Mouse (Mus musculus): ENCODE measurements around the gene Ccdc87. TPM values are rescaled to one million over a fixed set of nuclear protein-coding genes. Genes with fewer than 3 reads are reported as not detected.
A peak's percentile ranks its signal among the peaks of the same experiment; 100 is the strongest.

Gene Ccdc87
- polyA plus RNA-seq, 1 experiment, result 2.0 TPM

DNA sequence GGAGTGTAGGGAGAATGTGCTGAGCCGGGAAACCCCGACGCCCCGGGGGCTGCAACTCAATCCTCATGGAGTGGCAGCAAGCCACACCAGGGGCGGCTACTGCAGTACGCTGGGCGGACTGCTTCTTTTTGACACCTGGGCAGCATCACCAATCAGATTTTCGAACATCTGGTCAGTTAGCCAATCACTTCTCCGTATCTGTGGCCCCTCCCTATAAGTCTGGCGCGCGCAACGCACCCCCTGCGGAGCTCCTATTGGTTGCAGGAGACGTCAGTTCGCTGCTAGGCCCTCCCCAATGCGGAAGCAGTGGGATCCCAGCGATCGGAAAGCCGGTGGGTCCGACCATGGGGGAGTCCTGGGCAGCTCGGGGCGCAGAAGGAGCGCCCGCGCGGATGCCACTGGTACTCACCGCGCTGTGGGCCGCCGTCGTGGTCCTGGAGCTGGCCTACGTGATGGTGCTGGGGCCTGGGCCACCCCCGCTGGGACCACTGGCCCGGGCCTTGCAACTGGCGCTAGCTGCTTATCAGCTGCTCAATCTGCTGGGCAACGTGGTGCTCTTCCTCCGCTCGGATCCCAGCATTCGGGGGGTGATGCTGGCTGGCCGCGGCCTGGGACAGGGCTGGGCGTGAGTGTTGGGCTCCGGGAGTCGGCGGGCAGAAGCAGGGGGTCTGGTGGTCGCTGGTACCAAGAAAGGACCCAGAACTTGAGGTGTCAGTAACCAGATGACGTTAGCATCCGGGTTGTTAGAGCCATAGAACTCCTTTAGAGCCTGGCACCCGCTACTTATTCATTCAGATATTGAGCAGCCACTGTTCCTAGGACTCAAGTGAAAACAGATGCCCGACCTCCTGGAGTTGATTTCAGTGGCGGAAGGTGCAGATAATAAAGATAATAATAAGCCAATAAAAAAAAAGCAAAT, 39.5 kb downstream of the Ccdc87 start, which contains the start of gene Zdhhc24:
Gene Zdhhc24 (plus strand): TSS at position 264 of the 919 bp plus-strand sequence.
- Histone ChIP-seq H3K27ac (ENCODE audit: insufficient read depth, low read length) (0 out of 2 replicates have a peak within 1 kb of the TSS, but pooled peaks have one; percentile 23), H3K4me1 (ENCODE audit: control insufficient read depth, insufficient read depth, low read length) (peaks cover 3% of the 10 kb centered on the region; the same call in 1 of the 2 replicates), H3K4me3 (ENCODE audit: insufficient read depth, low read length) (peak within 1 kb of the TSS; percentile 84)
- TF ChIP-seq CTCF (IDR thresholded peaks at IDR 0.05; ENCODE audit: extremely low read depth, insufficient read depth, low read length) (no peak), POLR2A (IDR thresholded peaks at IDR 0.05; ENCODE audit: extremely low read depth, insufficient read depth, low read length) (peak; percentile 51; the same call in 1 of the 2 replicates)

DNA sequence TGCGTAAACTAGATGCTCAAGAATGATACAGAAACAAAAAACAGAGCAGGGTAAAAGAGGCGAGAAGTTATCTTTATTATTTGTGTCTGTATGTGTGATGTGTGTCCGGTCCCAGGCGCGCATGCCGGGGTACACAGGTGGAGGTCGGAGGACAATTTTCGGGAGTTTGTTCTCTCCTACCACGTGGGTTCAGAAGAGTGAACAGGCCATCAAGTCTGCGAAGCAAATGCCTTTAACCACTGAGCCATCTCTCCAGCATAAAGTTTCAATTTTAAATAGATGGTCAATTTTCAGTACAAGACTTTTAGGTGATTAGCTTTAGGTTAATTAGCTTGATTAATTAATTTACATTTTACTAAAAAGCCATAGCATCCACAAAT, 40.1 kb downstream of the Ccdc87 start:
- Histone ChIP-seq H3K4me1 (ENCODE audit: control insufficient read depth, insufficient read depth, low read length) (peaks cover 3% of the 10 kb centered on the region; the same call in 1 of the 2 replicates), H3K4me3 (ENCODE audit: insufficient read depth, low read length) (peak overlapping the region; percentile 84), H3K27ac (ENCODE audit: insufficient read depth, low read length) (no peak overlapping the region)
- no peak for TF ChIP-seq POLR2A (IDR thresholded peaks at IDR 0.05; ENCODE audit: extremely low read depth, insufficient read depth, low read length)

DNA sequence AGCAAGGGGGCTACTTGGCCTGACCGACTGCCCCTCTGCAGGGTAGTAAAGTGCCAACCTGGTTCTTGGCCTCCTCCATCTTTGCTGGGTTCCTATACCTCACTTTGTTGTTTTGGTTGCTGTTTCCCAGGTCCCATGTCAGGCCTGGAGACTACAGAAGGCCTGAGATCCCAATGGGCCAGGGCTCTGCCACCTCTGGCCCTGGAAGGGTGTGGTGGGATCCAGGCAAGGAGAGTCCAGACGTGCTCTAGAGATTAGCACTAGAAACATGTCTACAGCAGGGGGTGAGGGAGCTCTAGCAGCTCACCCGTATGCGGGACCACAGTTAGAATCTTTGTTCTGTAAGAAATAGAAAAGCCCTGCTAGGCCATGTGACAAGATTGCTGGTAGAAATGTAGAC, 44.8 kb downstream of the Ccdc87 start:
- Histone ChIP-seq H3K4me3 (ENCODE audit: insufficient read depth, low read length) (no peak overlapping the region), H3K4me1 (ENCODE audit: control insufficient read depth, insufficient read depth, low read length) (peaks cover 2% of the 10 kb centered on the region; the same call in 1 of the 2 replicates), H3K27ac (ENCODE audit: insufficient read depth, low read length) (no peak overlapping the region)
- no peak for TF ChIP-seq POLR2A (IDR thresholded peaks at IDR 0.05; ENCODE audit: extremely low read depth, insufficient read depth, low read length)
- TF ChIP-seq CTCF (IDR thresholded peaks at IDR 0.05; ENCODE audit: extremely low read depth, insufficient read depth, low read length), result no peak

DNA sequence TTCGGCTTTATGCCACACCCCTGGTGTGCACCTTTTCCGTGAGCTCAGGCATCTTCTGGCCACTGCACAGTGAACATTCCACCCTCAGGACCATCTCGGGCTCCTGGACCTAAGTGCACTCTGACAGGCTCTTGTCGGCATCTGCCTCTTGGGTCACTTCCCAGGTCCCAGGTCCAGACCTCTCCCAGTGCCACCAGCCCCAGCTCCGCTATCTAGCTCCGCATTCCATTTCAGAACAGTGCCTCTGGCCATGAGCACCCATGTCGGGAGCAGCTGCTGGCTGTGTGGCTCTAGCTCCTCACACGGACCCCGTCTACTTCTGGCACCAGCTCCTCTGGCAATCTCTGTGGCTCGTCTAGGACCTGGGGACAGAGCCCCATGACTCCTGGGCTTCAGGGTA, 50.6 kb downstream of the Ccdc87 start:
- no peak overlapping the region for H3K4me3 ChIP-seq (ENCODE audit: insufficient read depth, low read length)
- no peak overlapping the region for H3K27ac ChIP-seq (ENCODE audit: insufficient read depth, low read length)
- no peak for TF ChIP-seq POLR2A (IDR thresholded peaks at IDR 0.05; ENCODE audit: extremely low read depth, insufficient read depth, low read length)
- TF ChIP-seq CTCF (IDR thresholded peaks at IDR 0.05; ENCODE audit: extremely low read depth, insufficient read depth, low read length), result no peak
- H3K4me1 ChIP-seq (ENCODE audit: control insufficient read depth, insufficient read depth, low read length), result no peaks in the 10 kb centered on the region

DNA sequence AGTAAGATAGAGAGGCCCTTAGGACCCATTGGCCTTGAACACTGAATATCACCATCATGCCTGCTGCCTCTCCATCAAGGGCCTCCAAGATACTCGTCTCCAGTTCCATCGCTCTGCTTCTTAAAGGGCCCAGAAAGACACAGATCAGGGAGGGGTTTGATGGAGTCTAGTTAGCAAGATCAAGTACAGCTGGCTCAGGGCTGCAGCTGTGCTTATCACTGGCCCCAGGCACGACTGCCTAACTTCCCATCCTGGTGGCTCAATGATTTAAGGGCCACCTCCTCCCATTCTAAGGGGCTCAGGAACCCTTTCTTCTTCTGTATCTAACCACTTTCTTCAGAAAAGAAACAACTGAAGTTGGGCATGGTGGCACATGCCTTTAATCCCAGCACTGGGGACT, 52.6 kb downstream of the Ccdc87 start:
- TF ChIP-seq CTCF (IDR thresholded peaks at IDR 0.05; ENCODE audit: extremely low read depth, insufficient read depth, low read length), result no peak
- no peak for TF ChIP-seq POLR2A (IDR thresholded peaks at IDR 0.05; ENCODE audit: extremely low read depth, insufficient read depth, low read length)
- Histone ChIP-seq H3K4me1 (ENCODE audit: control insufficient read depth, insufficient read depth, low read length) (no peaks in the 10 kb centered on the region), H3K4me3 (ENCODE audit: insufficient read depth, low read length) (no peak overlapping the region), H3K27ac (ENCODE audit: insufficient read depth, low read length) (no peak overlapping the region)

Other genes starting within 250 kb of the Ccdc87 start
- gene Lrfn4, start 223.7 kb upstream of the Ccdc87 start, polyA plus RNA-seq (2012; rRNA removed), result 28.1 and 30.2 TPM in 2 replicates
- 52.9 and 54.0 TPM in 2 replicates for gene Rce1, start 213.7 kb upstream of the Ccdc87 start, polyA plus RNA-seq (2012; rRNA removed)
- 3.3 and 3.7 TPM in 2 replicates for gene Gm960, start 140.7 kb upstream of the Ccdc87 start, polyA plus RNA-seq (2012; rRNA removed)
- gene Sptbn2, start 128.2 kb upstream of the Ccdc87 start, polyA plus RNA-seq (2012; rRNA removed), result 198 and 220 TPM in 2 replicates
- 16.0 and 17.8 TPM in 2 replicates for gene Rbm4b, start 82.9 kb upstream of the Ccdc87 start, polyA plus RNA-seq (2012; rRNA removed)
- 57.4 and 61.8 TPM in 2 replicates for gene Rbm4, start 45.5 kb upstream of the Ccdc87 start, polyA plus RNA-seq (2012; rRNA removed)
- 16.7 and 18.9 TPM in 2 replicates for gene Gm21992, start 27.8 kb upstream of the Ccdc87 start, polyA plus RNA-seq (2012; rRNA removed)
- 22.8 and 25.1 TPM in 2 replicates for gene Rbm14, start 27.7 kb upstream of the Ccdc87 start, polyA plus RNA-seq (2012; rRNA removed)
- gene Ccs, start within 50 bp of the Ccdc87 start, polyA plus RNA-seq (2012; rRNA removed), result 48.7 and 49.1 TPM in 2 replicates
- gene Ctsf, start 15.8 kb downstream of the Ccdc87 start, polyA plus RNA-seq (2012; rRNA removed), result 133 and 142 TPM in 2 replicates
- 0.79 and 0.87 TPM in 2 replicates for gene Actn3, start 38.5 kb downstream of the Ccdc87 start, polyA plus RNA-seq (2012; rRNA removed)
- 41.3 and 47.9 TPM in 2 replicates for gene Zdhhc24, start 39.3 kb downstream of the Ccdc87 start, polyA plus RNA-seq (2012; rRNA removed)
- 28.5 and 32.7 TPM in 2 replicates for gene Bbs1, start 67.3 kb downstream of the Ccdc87 start, polyA plus RNA-seq (2012; rRNA removed)
- 51.5 and 54.5 TPM in 2 replicates for gene Dpp3, start 88.9 kb downstream of the Ccdc87 start, polyA plus RNA-seq (2012; rRNA removed)
- 15.8 and 19.5 TPM in 2 replicates for gene Peli3, start 103.8 kb downstream of the Ccdc87 start, polyA plus RNA-seq (2012; rRNA removed)
- 70.5 and 74.8 TPM in 2 replicates for gene Mrpl11, start 122.8 kb downstream of the Ccdc87 start, polyA plus RNA-seq (2012; rRNA removed)
- 16.8 and 20.6 TPM in 2 replicates for gene Npas4, start 150.9 kb downstream of the Ccdc87 start, polyA plus RNA-seq (2012; rRNA removed)
- 19.8 and 21.5 TPM in 2 replicates for gene Slc29a2, start 184.5 kb downstream of the Ccdc87 start, polyA plus RNA-seq (2012; rRNA removed)
- gene B4gat1, start 199.5 kb downstream of the Ccdc87 start, polyA plus RNA-seq (2012; rRNA removed), result 106 and 111 TPM in 2 replicates
- gene AC124502.3, start 199.5 kb downstream of the Ccdc87 start, polyA plus RNA-seq (2012; rRNA removed), result 4.8 and 6.8 TPM in 2 replicates
- gene Brms1, start 202.0 kb downstream of the Ccdc87 start, polyA plus RNA-seq (2012; rRNA removed), result 29.1 and 34.8 TPM in 2 replicates
- gene Rin1, start 211.1 kb downstream of the Ccdc87 start, polyA plus RNA-seq (2012; rRNA removed), result 68.7 and 69.0 TPM in 2 replicates
- gene Cd248, start 228.7 kb downstream of the Ccdc87 start, polyA plus RNA-seq (2012; rRNA removed), result 5.8 and 6.3 TPM in 2 replicates
- 145 and 146 TPM in 2 replicates for gene Tmem151a, start 246.2 kb downstream of the Ccdc87 start, polyA plus RNA-seq (2012; rRNA removed)
- gene Yif1a, start 249.2 kb downstream of the Ccdc87 start, polyA plus RNA-seq (2012; rRNA removed), result 54.7 and 56.2 TPM in 2 replicates

All from cortical plate, adult 2 months (tissue).